Mouse (Mus musculus) urinary bladder, postnatal 4 days (tissue): ENCODE results near the gene Mad2l2.

Experiments
- DNase-seq, 2 experiments: peaks; one replicate each; pipeline ENCODE4 v3.0.0; 2021 to 2022; ENCODE audit warnings: low spot score in 2 of 2

Mad2l2 gene

GRCm38 (mm10) chr4:148130133-148130532, at the start of gene Mad2l2:
Gene Mad2l2 (plus strand): TSS chr4:148130384.
- DNase-seq: no peak

- no peak for DNase-seq
These were observed 49.6 kb upstream of the Mad2l2 start for GRCm38 (mm10) chr4:148080597-148080973.

- no peak for DNase-seq
These were observed 49.0 kb upstream of the Mad2l2 start for GRCm38 (mm10) chr4:148081201-148081600.

GRCm38 (mm10) chr4:148082257-148083044, 47.7 kb upstream of the Mad2l2 start:
- no peak for DNase-seq

- DNase-seq: no peak
These were observed 46.8 kb upstream of the Mad2l2 start for GRCm38 (mm10) chr4:148083176-148083899.

- DNase-seq: peak in 1 of 2 experiments; percentile 52
These were observed 45.9 kb upstream of the Mad2l2 start for GRCm38 (mm10) chr4:148084261-148084714.

- DNase-seq: no peak
These were observed 44.9 kb upstream of the Mad2l2 start for GRCm38 (mm10) chr4:148085131-148085906.

GRCm38 (mm10) chr4:148085907-148086305, 44.3 kb upstream of the Mad2l2 start:
- DNase-seq: no peak

GRCm38 (mm10) chr4:148087091-148087906, 42.9 kb upstream of the Mad2l2 start:
- peak in 1 of 2 experiments; percentile 46 for DNase-seq

GRCm38 (mm10) chr4:148087907-148088527, 42.2 kb upstream of the Mad2l2 start, which contains the start of gene Agtrap:
Gene Agtrap (minus strand): TSS chr4:148088031.
- peak; percentile 91 to 96 for DNase-seq

- DNase-seq: no peak
These were observed 41.0 kb upstream of the Mad2l2 start for GRCm38 (mm10) chr4:148089166-148089565.

- no peak for DNase-seq
These were observed 39.0 kb upstream of the Mad2l2 start for GRCm38 (mm10) chr4:148091181-148091580.

- DNase-seq: no peak
These were observed 37.5 kb upstream of the Mad2l2 start for GRCm38 (mm10) chr4:148092551-148093271.

GRCm38 (mm10) chr4:148094161-148094560, 36.0 kb upstream of the Mad2l2 start:
- DNase-seq: no peak

GRCm38 (mm10) chr4:148095081-148095480, 35.1 kb upstream of the Mad2l2 start:
- DNase-seq: no peak

GRCm38 (mm10) chr4:148097936-148098335, 32.2 kb upstream of the Mad2l2 start:
- DNase-seq: no peak

GRCm38 (mm10) chr4:148098666-148099065, 31.5 kb upstream of the Mad2l2 start:
- DNase-seq: no peak

- DNase-seq: peak in 1 of 2 experiments; percentile 46
These were observed 28.2 kb upstream of the Mad2l2 start for GRCm38 (mm10) chr4:148101801-148102527.

- no peak for DNase-seq
These were observed 26.0 kb upstream of the Mad2l2 start for GRCm38 (mm10) chr4:148104146-148104545.
